Mouse (Mus musculus) kidney, adult 2 months (tissue): ENCODE results near the gene Ifitm1. TPM values are rescaled to one million over a fixed set of nuclear protein-coding genes. Genes with fewer than 3 reads are reported as not detected.

ENCODE experiments used
- DNase-seq: peaks from one replicate; pipeline ENCODE4 v3.0.0; 2021
- H3K27ac ChIP-seq: fragments of 200-500 bp; 2 replicates; pipeline ENCODE4 v1.5.1; 2012; ENCODE audit warnings: low read depth, low read length, control low read depth, inconsistent platforms; ENCODE audit not compliant: insufficient read depth
- H3K27me3 ChIP-seq: fragments of 200-500 bp; replicated peaks from 2 replicates; pipeline ENCODE4 v1.6.1; 2012; ENCODE audit warnings: mild to moderate bottlenecking, moderate library complexity, low read length, inconsistent platforms; ENCODE audit not compliant: control insufficient read depth, insufficient read depth
- H3K36me3 ChIP-seq: fragments of 200-500 bp; 2 replicates; pipeline ENCODE4 v1.6.1; 2012; ENCODE audit warnings: mild to moderate bottlenecking, moderate library complexity, low read length, inconsistent platforms; ENCODE audit not compliant: control insufficient read depth, insufficient read depth
- H3K4me1 ChIP-seq: fragments of 200-500 bp; 2 replicates; pipeline ENCODE4 v1.6.1; 2011; ENCODE audit warnings: low read length; ENCODE audit not compliant: control insufficient read depth, insufficient read depth
- H3K4me3 ChIP-seq: fragments of 200-500 bp; 2 replicates; pipeline ENCODE4 v1.5.1; 2011; ENCODE audit warnings: mild to moderate bottlenecking, low read depth, low read length, control low read depth; ENCODE audit not compliant: insufficient read depth
- CTCF ChIP-seq: fragments of 200-500 bp; conservative IDR thresholded peaks from 2 replicates; pipeline ENCODE4 v1.5.1; 2011; ENCODE audit warnings: low read depth, mild to moderate bottlenecking, control low read depth, low read length, moderate library complexity, mixed read lengths; ENCODE audit not compliant: insufficient read depth, insufficient read length
- POLR2A ChIP-seq: fragments of 200-500 bp; IDR thresholded peaks from one replicate; pipeline ENCODE4 v1.6.1; 2011; ENCODE audit warnings: low read depth, low read length, control low read depth
- WGBS: fragments of 180-500 bp; shearing (Covaris S2); methylation state at CpG from one replicate; pipeline ENCODE4 v1.1.7; 2018; 5-methylcytosine and 5-hydroxymethylcytosine counted together
- polyA plus RNA-seq: library from polyadenylated mRNA; depleted of rRNA; stranded (reverse); fragments of >200 nt; gene quantifications from 2 replicates; pipeline ENCODE4 v1.2.3, GENCODE M21; 2012; rRNA removed

Ifitm1 gene
- 125 and 135 TPM in 2 replicates for polyA plus RNA-seq

DNA sequence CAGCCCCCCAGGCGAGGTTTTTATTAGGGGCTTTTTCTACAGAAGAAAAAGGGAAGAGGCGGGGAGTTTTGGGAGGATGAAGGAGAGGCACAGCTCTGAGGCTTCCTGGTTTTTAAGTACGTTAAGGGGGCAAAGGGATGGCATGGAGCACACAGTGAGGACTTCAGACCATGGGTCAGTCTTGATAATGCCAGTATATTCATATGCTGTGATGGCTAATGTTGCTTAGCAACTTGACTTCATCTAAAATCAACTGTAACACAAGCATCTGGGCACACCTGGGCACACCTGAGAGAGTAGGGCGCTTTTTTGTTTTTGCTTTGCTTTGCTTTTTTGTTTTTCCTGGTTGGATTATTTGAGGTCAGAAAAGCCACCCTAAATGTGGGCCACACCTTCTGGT lies at the start of gene Ifitm1:
Ifitm1 (plus strand) TSS at position 301 of the 400 bp plus-strand sequence.
- Histone ChIP-seq H3K27me3 (no peaks in the 10 kb centered on the region), H3K4me3 (no peak within 1 kb of the TSS), H3K36me3 (no peaks in the 10 kb centered on the region), H3K4me1 (no peaks in the 10 kb centered on the region), H3K27ac (peak within 1 kb of the TSS; percentile 35; the same call in 1 of the 2 replicates)
- no peak for TF ChIP-seq POLR2A
- no peak for TF ChIP-seq CTCF
- WGBS: 95% methylated on average over 4 of the region's 4 CpGs
- no peak for DNase-seq

DNA sequence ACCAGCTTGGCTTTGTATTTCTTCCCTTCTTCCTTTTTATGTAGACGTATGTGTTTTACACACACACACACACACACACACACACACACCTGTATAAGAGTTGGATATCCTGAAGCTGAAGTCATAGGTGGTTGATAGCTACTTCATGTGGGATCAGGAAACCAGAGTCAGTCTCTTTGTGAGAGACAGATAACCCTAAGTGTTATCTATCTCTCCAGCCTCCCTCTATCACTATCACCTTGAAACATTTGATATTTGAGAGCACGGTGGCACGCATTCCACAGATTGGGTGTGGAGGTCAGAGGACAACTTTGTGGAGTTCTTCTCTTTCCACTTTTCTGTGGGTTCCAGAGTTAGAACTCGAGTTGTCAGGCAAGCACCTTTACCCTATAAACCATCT lies 47.1 kb upstream of the Ifitm1 start:
- no peak for DNase-seq
- Histone ChIP-seq H3K27me3 (no peaks in the 10 kb centered on the region), H3K36me3 (no peaks in the 10 kb centered on the region), H3K27ac (no peak overlapping the region), H3K4me3 (no peak overlapping the region), H3K4me1 (peaks cover 13% of the 10 kb centered on the region)
- 63% methylated on average over 4 of the region's 4 CpGs for WGBS
- TF ChIP-seq POLR2A (no peak), CTCF (no peak)

DNA sequence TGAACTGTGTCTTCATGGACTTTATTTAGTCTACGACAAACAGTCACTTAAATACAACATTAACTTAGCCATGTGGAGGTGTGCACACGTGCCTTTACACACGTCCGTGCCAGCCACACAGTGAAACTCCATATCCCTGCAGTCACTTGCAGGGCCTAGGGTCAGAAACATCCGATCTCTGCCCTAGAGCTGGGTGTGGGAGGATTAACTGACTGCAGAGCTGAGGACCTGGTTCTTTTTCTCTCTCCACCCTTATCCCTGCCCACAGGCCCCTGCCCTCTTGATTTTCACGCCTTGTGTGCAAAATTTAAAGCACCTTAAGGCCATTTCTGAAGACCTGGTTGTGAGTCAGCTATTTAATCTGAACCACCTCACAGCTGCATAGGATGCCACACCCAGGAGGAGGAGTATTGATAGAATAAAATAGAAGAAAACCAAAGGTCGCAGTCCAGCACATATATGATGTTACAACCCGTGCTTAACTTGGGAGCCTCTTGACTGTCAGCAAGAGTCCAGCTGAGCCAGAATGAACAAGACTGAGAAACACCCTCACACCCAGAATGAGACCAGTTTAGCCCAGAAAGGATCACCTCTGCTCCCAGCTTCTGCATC lies 46.5 kb upstream of the Ifitm1 start, which contains the start of gene Nlrp6:
Nlrp6 (plus strand) TSS at position 485 of the 612 bp plus-strand sequence.
- peaks cover 13% of the 10 kb centered on the region for H3K4me1 ChIP-seq
- TF ChIP-seq CTCF: no peak
- TF ChIP-seq POLR2A: no peak
- no peak within 1 kb of the TSS for H3K4me3 ChIP-seq
- no peak within 1 kb of the TSS for H3K27ac ChIP-seq
- WGBS: 78% methylated on average over 8 of the region's 8 CpGs
- no peaks in the 10 kb centered on the region for H3K27me3 ChIP-seq
- DNase-seq: no peak
- no peaks in the 10 kb centered on the region for H3K36me3 ChIP-seq

GRCm38 (mm10) chr7:140921225-140921975 lies 45.6 kb upstream of the Ifitm1 start:
- TF ChIP-seq CTCF (no peak), POLR2A (no peak)

DNA sequence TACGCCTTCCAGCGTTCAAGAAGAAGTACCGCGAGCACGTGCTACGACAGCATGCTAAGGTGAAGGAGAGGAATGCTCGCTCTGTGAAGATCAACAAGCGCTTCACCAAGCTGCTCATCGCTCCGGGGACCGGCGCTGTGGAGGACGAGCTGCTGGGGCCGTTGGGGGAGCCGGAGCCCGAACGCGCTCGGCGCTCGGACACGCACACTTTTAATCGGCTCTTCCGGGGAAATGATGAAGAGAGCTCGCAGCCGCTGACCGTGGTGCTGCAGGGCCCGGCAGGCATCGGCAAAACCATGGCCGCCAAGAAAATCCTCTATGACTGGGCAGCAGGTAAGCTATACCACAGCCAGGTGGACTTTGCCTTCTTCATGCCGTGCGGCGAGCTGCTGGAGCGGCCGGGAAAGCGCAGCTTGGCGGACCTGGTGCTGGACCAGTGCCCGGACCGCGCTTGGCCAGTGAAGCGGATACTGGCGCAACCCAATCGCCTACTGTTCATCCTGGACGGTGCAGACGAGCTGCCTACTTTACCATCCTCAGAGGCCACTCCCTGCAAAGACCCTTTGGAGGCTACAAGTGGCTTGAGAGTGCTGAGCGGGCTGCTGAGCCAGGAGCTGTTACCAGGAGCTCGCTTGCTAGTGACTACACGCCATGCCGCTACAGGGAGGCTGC lies 44.5 kb upstream of the Ifitm1 start:
- Histone ChIP-seq H3K27me3 (no peaks in the 10 kb centered on the region), H3K4me1 (peaks cover 21% of the 10 kb centered on the region), H3K36me3 (no peaks in the 10 kb centered on the region), H3K27ac (peak overlapping the region; percentile 33), H3K4me3 (peak overlapping the region; percentile 42)
- under 1% methylated on average over 49 of the region's 49 CpGs for WGBS
- peak; percentile 96 for DNase-seq
- TF ChIP-seq POLR2A (no peak), CTCF (peak; percentile 31)

More at GRCm38 (mm10) chr7:140921225-140921975, 45.6 kb upstream of the Ifitm1 start:
- peak; percentile 66 for DNase-seq
- Histone ChIP-seq H3K4me3 (no peak overlapping the region), H3K36me3 (no peaks in the 10 kb centered on the region), H3K27ac (no peak overlapping the region), H3K27me3 (no peaks in the 10 kb centered on the region), H3K4me1 (peaks cover 18% of the 10 kb centered on the region)
- WGBS: 25% methylated on average over 22 of the region's 22 CpGs

DNA sequence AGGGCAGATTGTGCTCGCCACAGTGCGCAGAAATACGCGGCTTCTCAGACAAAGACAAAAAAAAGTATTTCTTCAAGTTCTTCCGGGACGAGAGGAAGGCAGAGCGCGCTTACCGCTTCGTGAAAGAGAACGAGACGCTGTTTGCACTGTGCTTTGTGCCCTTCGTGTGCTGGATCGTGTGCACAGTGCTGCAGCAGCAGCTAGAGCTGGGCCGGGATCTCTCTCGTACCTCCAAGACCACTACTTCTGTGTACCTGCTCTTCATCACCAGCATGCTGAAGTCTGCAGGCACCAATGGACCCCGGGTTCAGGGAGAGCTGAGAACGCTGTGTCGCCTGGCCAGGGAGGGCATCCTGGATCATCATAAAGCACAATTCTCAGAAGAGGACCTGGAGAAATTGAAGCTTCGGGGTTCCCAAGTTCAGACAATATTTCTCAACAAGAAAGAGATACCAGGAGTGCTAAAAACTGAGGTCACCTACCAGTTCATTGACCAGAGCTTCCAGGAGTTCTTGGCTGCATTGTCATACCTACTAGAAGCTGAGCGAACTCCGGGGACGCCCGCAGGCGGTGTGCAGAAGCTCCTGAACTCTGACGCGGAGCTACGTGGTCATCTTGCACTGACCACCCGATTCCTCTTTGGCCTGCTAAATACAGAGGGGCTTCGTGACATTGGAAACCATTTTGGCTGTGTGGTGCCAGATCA lies 43.8 kb upstream of the Ifitm1 start:
- 13% methylated on average over 30 of the region's 30 CpGs for WGBS
- no peak for TF ChIP-seq POLR2A
- TF ChIP-seq CTCF: no peak
- H3K27ac ChIP-seq: peak overlapping the region; percentile 33

More for the DNA sequence above, 43.8 kb upstream of the Ifitm1 start:
- Histone ChIP-seq H3K4me3 (peak overlapping the region; percentile 42), H3K36me3 (no peaks in the 10 kb centered on the region), H3K4me1 (peaks cover 21% of the 10 kb centered on the region), H3K27me3 (no peaks in the 10 kb centered on the region)
- peak; percentile 54 for DNase-seq
